Mouse (Mus musculus) heart, postnatal 10 days (tissue): ENCODE measurements around the gene Ddx21. TPM values are rescaled to one million over a fixed set of nuclear protein-coding genes. Genes with fewer than 3 reads are reported as not detected.

Experiments used
- DNase-seq, 2 experiments: peaks; one replicate each; pipeline ENCODE4 v3.0.0; 2021
- intact Hi-C: fragments of 180-260 bp; cut with DNase I; formaldehyde crosslinking; loops from one replicate; pipeline ENCODE4 v1.15.1; 2025
- total RNA-seq, 2 experiments: library from RNA; stranded (reverse); gene quantifications; 2 replicates each; pipeline ENCODE4 v1.2.3; 2021

Ddx21 gene
- total RNA-seq, 2 experiments from 2014 or later: 36.6 to 38.2 TPM

GRCm38 (mm10) chr10:62575001-62575400 is 27.1 kb downstream of the Ddx21 start:
- intact Hi-C loops: no loop called here
- no peak for DNase-seq

- DNase-seq: no peak
- intact Hi-C loops: no loop called here
These were observed 31.8 kb downstream of the Ddx21 start for GRCm38 (mm10) chr10:62570126-62570871.

- intact Hi-C loops: no loop called here
- DNase-seq: no peak
These were observed 33.2 kb downstream of the Ddx21 start for GRCm38 (mm10) chr10:62568861-62569260.

DNA sequence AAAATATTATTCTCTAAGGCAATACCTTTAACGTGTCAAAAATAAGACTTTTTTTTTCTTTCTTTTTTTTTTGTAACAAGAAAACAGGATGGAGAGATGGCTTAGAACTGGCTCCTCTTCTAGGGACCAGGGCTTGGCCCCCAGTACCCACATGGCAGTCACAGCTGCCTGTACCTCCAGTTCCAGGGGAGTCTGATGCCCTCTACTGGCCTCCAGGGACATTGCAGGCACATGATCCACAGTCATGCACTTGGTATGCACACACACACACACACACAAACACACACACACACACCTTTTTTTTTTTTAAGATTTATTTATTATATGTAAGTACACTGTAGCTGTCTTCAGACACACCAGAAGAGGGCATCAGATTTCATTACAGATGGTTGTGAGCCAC is 44.3 kb downstream of the Ddx21 start:
- intact Hi-C loops: no loop called here
- DNase-seq: no peak

- intact Hi-C loops: no loop called here
- DNase-seq: no peak
These were observed 45.6 kb downstream of the Ddx21 start for GRCm38 (mm10) chr10:62556558-62556901.

DNA sequence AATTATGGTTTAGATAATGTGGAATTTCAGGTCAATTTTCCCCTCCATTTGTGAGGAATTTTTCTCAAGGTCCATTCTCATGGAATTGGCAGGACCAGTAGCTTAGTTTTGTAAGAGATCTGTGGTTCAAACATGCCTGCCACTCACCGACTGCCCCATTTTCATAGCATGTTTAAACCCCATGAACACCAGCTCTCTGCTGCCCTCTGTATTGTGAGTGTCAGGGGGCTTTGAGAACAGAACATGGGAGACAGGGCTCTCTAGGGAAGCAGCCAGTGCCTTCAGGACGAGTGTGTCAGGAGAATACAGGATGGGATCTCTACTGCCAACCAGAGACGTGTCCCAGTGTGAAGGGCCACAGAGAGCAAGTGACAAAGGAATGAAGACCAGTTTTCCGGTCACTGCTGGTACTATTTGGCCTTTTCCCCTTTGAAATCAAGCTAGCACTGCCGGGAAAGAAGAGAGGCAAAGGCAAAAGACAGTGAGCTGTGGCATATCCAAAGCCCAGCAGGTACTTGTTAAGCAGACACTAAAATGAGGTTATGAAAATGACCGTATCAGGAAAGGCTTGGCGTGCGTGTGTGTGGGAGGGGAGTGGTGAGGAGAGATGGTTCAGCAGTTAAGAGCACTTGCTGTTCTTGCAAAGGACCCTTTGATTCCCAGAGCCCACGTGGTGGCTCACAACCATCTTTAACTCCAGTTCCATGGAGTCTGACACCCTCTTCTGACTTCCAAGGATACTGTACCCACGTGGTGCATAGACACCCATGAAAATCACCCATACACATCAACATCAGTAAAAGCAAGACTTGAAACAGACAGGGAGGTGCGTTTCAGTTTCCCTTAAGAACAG is 46.1 kb downstream of the Ddx21 start:
- DNase-seq: no peak
- intact Hi-C loops: no loop called here

- intact Hi-C loops: no loop called here
- no peak for DNase-seq
These were observed 48.4 kb downstream of the Ddx21 start for GRCm38 (mm10) chr10:62553611-62554091.

DNA sequence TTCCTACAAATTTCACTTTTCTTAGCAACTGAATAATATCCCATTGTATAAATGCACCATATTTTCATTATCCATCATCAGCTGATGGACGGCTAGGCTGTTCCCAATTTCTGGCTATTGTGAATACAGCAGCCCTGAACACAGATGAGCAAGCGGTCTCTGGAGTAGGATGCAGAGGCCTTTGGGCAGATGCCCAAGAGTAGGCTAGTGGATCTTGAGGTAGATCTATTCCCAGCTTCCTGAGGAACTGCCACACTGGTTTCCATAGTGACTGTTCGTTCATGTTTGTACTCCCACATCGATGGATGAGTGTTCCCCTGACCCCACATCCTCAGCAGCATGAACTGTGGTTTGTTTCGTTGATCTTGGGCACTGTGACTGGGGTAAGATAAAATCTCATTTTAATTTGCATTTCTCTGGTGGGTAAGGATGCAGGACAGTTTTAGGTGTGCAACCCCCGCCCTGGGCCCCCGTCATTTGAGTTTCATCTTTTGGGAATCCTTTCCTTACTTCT is 51.2 kb downstream of the Ddx21 start:
- no peak for DNase-seq
- intact Hi-C loops: no loop called here

DNA sequence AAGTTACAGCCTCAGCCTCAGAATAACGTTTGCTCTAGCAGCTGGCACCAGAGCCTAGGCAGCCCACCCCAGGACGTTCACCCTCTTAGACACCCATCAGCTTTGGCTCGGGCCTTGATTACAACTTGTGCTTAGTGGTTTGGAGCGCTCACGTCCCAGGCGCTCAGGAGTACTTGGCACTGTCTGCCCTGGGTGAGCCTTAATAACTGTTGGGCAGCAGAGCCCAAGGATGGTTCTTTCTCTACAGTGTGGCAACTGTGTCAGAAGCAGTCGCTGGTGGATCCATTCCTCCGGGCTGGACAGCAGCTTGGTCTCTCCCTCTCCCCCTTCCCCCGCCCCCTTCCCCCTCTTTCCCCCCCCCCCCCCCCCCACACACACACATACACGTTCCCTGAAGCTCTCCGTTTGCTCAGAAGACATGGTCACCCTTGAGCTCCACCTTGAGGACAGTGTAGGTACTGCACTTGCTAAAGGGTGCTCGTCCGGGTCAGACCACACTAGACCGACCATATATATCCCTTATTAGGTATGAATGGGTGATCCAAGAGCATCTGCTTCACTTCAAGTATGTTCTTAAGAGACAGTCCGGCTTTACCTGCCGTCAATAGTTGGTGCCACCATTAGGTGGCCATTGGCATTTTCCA is 52.4 kb downstream of the Ddx21 start:
- intact Hi-C loops: loop anchor here (1.0 kb wide), 1 partner anchor 49 kb away; no protein-coding TSS in a partner anchor
- peak; percentile 74 to 88 for DNase-seq

DNA sequence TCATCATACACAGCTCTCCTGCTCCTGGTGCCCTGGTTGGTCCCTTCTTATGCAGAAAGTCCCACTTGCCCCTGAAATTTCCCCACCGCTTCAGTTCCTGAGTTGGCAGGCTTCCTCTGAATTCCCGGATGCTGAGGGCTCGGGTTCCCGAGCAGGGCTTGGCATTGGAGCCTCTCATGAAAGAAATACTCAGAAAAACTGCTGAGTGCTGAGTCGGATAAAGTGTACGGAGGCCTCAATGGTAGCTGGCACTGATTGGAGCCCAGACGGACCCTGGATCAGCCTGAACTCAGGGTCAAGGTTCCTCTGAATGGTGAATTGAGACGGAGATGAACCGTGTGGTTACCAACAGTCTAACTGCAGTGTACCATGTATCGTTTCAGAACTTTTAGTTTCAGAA is 55.6 kb downstream of the Ddx21 start:
- no peak for DNase-seq
- intact Hi-C loops: no loop called here

DNA sequence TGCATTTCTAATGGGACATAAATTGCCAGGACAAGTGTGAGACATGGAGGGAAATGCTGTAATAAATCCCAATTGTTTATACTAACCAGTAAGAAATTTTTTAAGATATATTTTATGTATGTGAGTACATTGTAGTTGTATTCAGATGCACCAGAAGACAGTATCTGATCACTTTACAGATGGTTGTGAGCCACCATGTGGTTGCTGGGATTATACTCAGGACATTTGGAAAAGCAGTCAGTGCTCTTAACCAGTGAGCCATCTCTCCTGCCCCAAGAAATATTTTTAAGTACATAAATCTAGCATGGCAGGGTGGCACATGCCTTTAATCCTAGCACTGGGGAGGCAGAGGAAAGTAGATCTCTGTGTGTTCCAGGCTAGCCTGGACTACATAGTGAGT is 56.3 kb downstream of the Ddx21 start:
- intact Hi-C loops: loop anchor here (1.0 kb wide), 1 partner anchor 44 kb away; no protein-coding TSS in a partner anchor
- DNase-seq: no peak

- no peak for DNase-seq
- intact Hi-C loops: no loop called here
These were observed 57.8 kb downstream of the Ddx21 start for GRCm38 (mm10) chr10:62544316-62544715.

DNA sequence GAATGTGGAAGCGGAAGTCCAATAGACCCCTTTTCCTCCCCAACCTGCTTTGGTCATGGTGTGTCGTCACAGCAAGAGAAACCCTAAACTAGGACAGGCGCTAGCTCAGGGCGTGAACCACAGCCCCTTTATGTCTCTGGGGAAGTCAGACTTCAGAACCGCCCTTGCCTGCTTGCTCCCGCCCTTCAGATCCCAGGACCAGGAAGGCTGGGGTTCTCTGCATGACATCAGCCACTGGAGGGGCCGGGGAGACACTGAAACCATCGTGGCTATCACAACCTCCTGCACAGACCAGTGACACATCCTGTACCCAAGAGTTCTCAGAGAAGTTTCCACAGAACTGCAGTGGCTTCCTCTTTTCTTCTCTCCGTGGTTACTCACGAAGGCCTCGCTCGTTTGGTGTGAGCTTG is 58.7 kb downstream of the Ddx21 start:
- intact Hi-C loops: no loop called here
- DNase-seq: peak; percentile 23 to 25

DNA sequence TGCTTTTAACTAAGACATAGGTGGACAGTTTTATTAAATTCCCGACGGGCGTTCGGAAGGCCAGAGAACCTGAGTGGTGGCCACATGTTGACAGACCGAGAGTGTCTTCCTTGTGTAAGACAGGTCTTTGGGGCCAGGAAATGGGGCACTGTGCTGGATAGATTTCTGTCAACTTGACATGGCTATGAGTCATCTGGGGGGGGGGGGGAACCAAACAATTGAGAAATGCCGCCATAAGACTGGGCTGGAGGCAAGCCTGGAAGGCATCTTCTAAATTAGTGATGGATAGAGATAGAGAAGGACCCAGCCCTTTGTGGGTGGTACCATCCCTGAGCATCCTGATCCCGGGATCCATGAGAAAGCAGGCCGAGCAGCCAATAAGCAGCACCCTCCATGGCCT is 59.2 kb downstream of the Ddx21 start:
- intact Hi-C loops: no loop called here
- no peak for DNase-seq

- no peak for DNase-seq
- intact Hi-C loops: no loop called here
These were observed 59.6 kb downstream of the Ddx21 start for GRCm38 (mm10) chr10:62542507-62542906.

GRCm38 (mm10) chr10:62541499-62541898 is 60.6 kb downstream of the Ddx21 start:
- intact Hi-C loops: no loop called here
- DNase-seq: no peak

- no peak for DNase-seq
- intact Hi-C loops: no loop called here
These were observed 61.3 kb downstream of the Ddx21 start for GRCm38 (mm10) chr10:62540800-62541199.

- intact Hi-C loops: no loop called here
- DNase-seq: no peak
These were observed 67.6 kb downstream of the Ddx21 start for GRCm38 (mm10) chr10:62534509-62534908.

DNA sequence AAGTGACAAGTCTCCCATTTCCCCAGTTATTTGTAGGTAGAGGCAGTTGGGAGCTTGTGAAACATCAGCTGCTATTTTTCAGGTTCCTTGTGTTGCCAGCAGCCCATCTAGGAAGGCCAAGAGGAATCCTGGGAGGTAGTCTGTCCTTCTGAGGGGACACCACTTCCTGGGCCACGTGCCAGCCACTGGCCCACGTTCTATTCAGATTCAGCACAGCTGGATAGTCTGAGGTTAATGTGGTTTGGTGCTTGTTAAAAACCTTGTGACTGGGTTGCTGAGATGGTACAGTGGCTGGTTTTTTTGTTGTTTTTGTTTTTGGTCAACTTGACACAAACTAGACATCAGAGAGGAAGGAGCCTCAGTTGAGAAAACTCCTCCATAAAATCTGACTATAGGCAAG is 69.2 kb downstream of the Ddx21 start:
- intact Hi-C loops: no loop called here
- no peak for DNase-seq
